Mouse (Mus musculus): ENCODE measurements around the gene Erp44. TPM values are rescaled to one million over a fixed set of nuclear protein-coding genes. Genes with fewer than 3 reads are reported as not detected.

The Erp44 gene
- total and polyA plus RNA-seq, 3 experiments = 31.1 to 31.6 TPM; not detected in 1

GRCm38 (mm10) chr4:48180922-48181321 lies 98.4 kb downstream of the Erp44 start:
- Histone ChIP-seq H3K27me3 (ENCODE audit: control insufficient read depth in 1 of 2, insufficient read depth in 2 of 2, low read length in 2 of 2) (no peaks in the 10 kb centered on the region), H3K4me1 (ENCODE audit: control insufficient read depth in 1 of 2, insufficient read depth in 2 of 2, low read length in 2 of 2) (peaks cover 7 to 10% of the 10 kb centered on the region in 2 experiments), H3K4me3 (ENCODE audit: control insufficient read depth in 1 of 2, insufficient read depth in 1 of 2, low read depth in 2 of 2, low read length in 2 of 2) (no peak overlapping the region), H3K9me3 (replicated peaks; ENCODE audit: insufficient read depth, low read length) (no peaks in the 10 kb centered on the region), H3K36me3 (ENCODE audit: control insufficient read depth in 1 of 2, insufficient read depth in 2 of 2, low read length in 2 of 2) (peaks cover 0 to 5% of the 10 kb centered on the region in 2 experiments; a peak in 3 of 4 replicates), H3K27ac (ENCODE audit: control insufficient read depth, low read depth, low read length) (no peak overlapping the region), H3K79me2 (ENCODE audit: control insufficient read depth, insufficient read depth, low read length, poor library complexity) (no peaks in the 10 kb centered on the region), H3K9ac (ENCODE audit: control insufficient read depth, low read depth, low read length, poor library complexity, severe bottlenecking) (no peak overlapping the region)
- TF ChIP-seq ZNF384 (IDR thresholded peaks at IDR 0.05; ENCODE audit: low read depth, low read length) = no peak
- TF ChIP-seq GATA1 (IDR thresholded peaks at IDR 0.05; ENCODE audit: low read depth, low read length) = no peak
- TF ChIP-seq MYB (IDR thresholded peaks at IDR 0.05; ENCODE audit: low read depth, low read length) = no peak
- no peak for TF ChIP-seq MXI1 (IDR thresholded peaks at IDR 0.05; ENCODE audit: low read depth, low read length)
- TF ChIP-seq CHD2 (IDR thresholded peaks at IDR 0.05; ENCODE audit: low read length) = no peak
- no peak for TF ChIP-seq SIN3A (IDR thresholded peaks at IDR 0.05; ENCODE audit: low read length)
- TF ChIP-seq MAZ (IDR thresholded peaks at IDR 0.05; ENCODE audit: low read depth, low read length) = no peak
- no peak for DNase-seq (ENCODE audit: low read depth, low spot score)

DNA sequence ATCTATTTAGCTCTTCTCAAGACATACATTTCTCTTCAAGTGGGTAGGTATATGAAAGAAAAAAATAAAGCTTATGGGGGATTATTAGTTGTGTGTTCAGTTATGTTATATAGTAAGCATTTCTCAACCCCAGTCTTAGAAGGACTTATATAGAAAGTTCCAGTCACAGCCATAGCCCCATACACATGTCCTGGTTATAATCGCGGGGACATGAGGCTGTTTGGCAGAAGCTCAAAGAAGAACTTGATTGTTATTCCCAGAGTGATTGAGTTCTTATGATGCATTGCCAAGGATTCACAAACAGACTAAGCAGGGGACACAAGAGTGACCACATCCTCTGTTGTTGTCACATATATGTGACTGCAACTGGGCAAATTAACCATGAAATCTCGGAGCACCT lies 103.7 kb downstream of the Erp44 start:
- Histone ChIP-seq H3K4me1 (ENCODE audit: control insufficient read depth in 1 of 2, insufficient read depth in 2 of 2, low read length in 2 of 2) (no peaks in the 10 kb centered on the region), H3K79me2 (ENCODE audit: control insufficient read depth, insufficient read depth, low read length, poor library complexity) (no peaks in the 10 kb centered on the region), H3K9ac (ENCODE audit: control insufficient read depth, low read depth, low read length, poor library complexity, severe bottlenecking) (no peak overlapping the region), H3K4me3 (ENCODE audit: control insufficient read depth in 1 of 2, insufficient read depth in 1 of 2, low read depth in 2 of 2, low read length in 2 of 2) (no peak overlapping the region), H3K9me3 (replicated peaks; ENCODE audit: insufficient read depth, low read length) (no peaks in the 10 kb centered on the region), H3K36me3 (ENCODE audit: control insufficient read depth in 1 of 2, insufficient read depth in 2 of 2, low read length in 2 of 2) (no peaks in the 10 kb centered on the region), H3K27ac (ENCODE audit: control insufficient read depth, low read depth, low read length) (no peak overlapping the region), H3K27me3 (ENCODE audit: control insufficient read depth in 1 of 2, insufficient read depth in 2 of 2, low read length in 2 of 2) (no peaks in the 10 kb centered on the region)
- TF ChIP-seq ZKSCAN1 (IDR thresholded peaks at IDR 0.05; ENCODE audit: low read depth, low read length) = no peak
- TF ChIP-seq NRF1 (IDR thresholded peaks at IDR 0.05; ENCODE audit: insufficient read depth, low read depth, low read length, poor library complexity, severe bottlenecking) = no peak
- TF ChIP-seq ZC3H11A (IDR thresholded peaks at IDR 0.05; ENCODE audit: low read depth, low read length) = no peak
- no peak for DNase-seq (ENCODE audit: low read depth, low spot score)

GRCm38 (mm10) chr4:48163851-48164250 lies 115.5 kb downstream of the Erp44 start:
- H3K36me3 ChIP-seq (ENCODE audit: control insufficient read depth in 1 of 2, insufficient read depth in 2 of 2, low read length in 2 of 2) = peaks cover 0 to 2% of the 10 kb centered on the region in 2 experiments; a peak in 2 of 4 replicates
- H3K27me3 ChIP-seq (ENCODE audit: control insufficient read depth in 1 of 2, insufficient read depth in 2 of 2, low read length in 2 of 2) = no peaks in the 10 kb centered on the region
- no peak overlapping the region for H3K9ac ChIP-seq (ENCODE audit: control insufficient read depth, low read depth, low read length, poor library complexity, severe bottlenecking)
- H3K79me2 ChIP-seq (ENCODE audit: control insufficient read depth, insufficient read depth, low read length, poor library complexity) = no peaks in the 10 kb centered on the region
- no peak overlapping the region for H3K4me3 ChIP-seq (ENCODE audit: control insufficient read depth in 1 of 2, insufficient read depth in 1 of 2, low read depth in 2 of 2, low read length in 2 of 2)
- DNase-seq (ENCODE audit: low read depth, low spot score) = no peak
- H3K9me3 ChIP-seq (replicated peaks; ENCODE audit: insufficient read depth, low read length) = no peaks in the 10 kb centered on the region
- no peak overlapping the region for H3K27ac ChIP-seq (ENCODE audit: control insufficient read depth, low read depth, low read length)
- TF ChIP-seq RCOR1 (IDR thresholded peaks at IDR 0.05; ENCODE audit: low read depth, low read length) = no peak
- H3K4me1 ChIP-seq (ENCODE audit: control insufficient read depth in 1 of 2, insufficient read depth in 2 of 2, low read length in 2 of 2) = no peaks in the 10 kb centered on the region; a peak in 1 of 4 replicates

All from MEL (cell line).